Mouse (Mus musculus): ENCODE measurements around the gene Brix1. TPM values are rescaled to one million over a fixed set of nuclear protein-coding genes. Genes with fewer than 3 reads are reported as not detected.
A peak's percentile ranks its signal among the peaks of the same experiment; 100 is the strongest.

The Brix1 gene
- polyA plus RNA-seq, 1 experiment from 2014 or later: 92.6 TPM

- no peaks in the 10 kb centered on the region for H3K27me3 ChIP-seq (ENCODE audit: control insufficient read depth, insufficient read depth, low read length)
- peak overlapping the region; percentile 92 for H3K4me2 ChIP-seq
- no peaks in the 10 kb centered on the region for H3K9me3 ChIP-seq (replicated peaks; ENCODE audit: control insufficient read depth, low read length)
- peak overlapping the region; percentile 86 for H3K9ac ChIP-seq (ENCODE audit: low read depth, low read length)
- H3K36me3 ChIP-seq (ENCODE audit: control insufficient read depth, insufficient read depth, low read length): no peaks in the 10 kb centered on the region
- H3K27ac ChIP-seq (ENCODE audit: low read depth, low read length): peak overlapping the region; percentile 75
- H3K4me1 ChIP-seq (ENCODE audit: control insufficient read depth, insufficient read depth, low read length): no peaks in the 10 kb centered on the region
- no peak for ATAC-seq (replicated peaks; ENCODE audit: insufficient number of reproducible peaks, low FRiP score, low TSS enrichment)
- under 1% methylated on average over 38 of the region's 40 CpGs for WGBS (ENCODE audit: insufficient replicate concordance)
- H3K4me3 ChIP-seq (ENCODE audit: low read depth, low read length): peak overlapping the region; percentile 87
Observed at GRCm38 (mm10) chr15:10469641-10470150, 16.1 kb downstream of the Brix1 start.

GRCm38 (mm10) chr15:10468761-10469160 lies 17.0 kb downstream of the Brix1 start:
- no peaks in the 10 kb centered on the region for H3K27me3 ChIP-seq (ENCODE audit: control insufficient read depth, insufficient read depth, low read length)
- H3K4me3 ChIP-seq (ENCODE audit: low read depth, low read length): no peak overlapping the region
- H3K4me2 ChIP-seq: no peak overlapping the region
- no peaks in the 10 kb centered on the region for H3K4me1 ChIP-seq (ENCODE audit: control insufficient read depth, insufficient read depth, low read length)
- H3K9me3 ChIP-seq (replicated peaks; ENCODE audit: control insufficient read depth, low read length): no peaks in the 10 kb centered on the region
- no peak overlapping the region for H3K9ac ChIP-seq (ENCODE audit: low read depth, low read length)
- H3K27ac ChIP-seq (ENCODE audit: low read depth, low read length): no peak overlapping the region
- 83% methylated on average over 3 of the region's 3 CpGs for WGBS (ENCODE audit: insufficient replicate concordance)
- ATAC-seq (replicated peaks; ENCODE audit: insufficient number of reproducible peaks, low FRiP score, low TSS enrichment): no peak
- no peaks in the 10 kb centered on the region for H3K36me3 ChIP-seq (ENCODE audit: control insufficient read depth, insufficient read depth, low read length)

- 91% methylated on average over 3 of the region's 3 CpGs for WGBS (ENCODE audit: insufficient replicate concordance)
- H3K27ac ChIP-seq (ENCODE audit: low read depth, low read length): no peak overlapping the region
- no peak for ATAC-seq (replicated peaks; ENCODE audit: insufficient number of reproducible peaks, low FRiP score, low TSS enrichment)
Observed at GRCm38 (mm10) chr15:10464678-10465077, 21.1 kb downstream of the Brix1 start.

GRCm38 (mm10) chr15:10463555-10463954 lies 22.2 kb downstream of the Brix1 start:
- H3K9ac ChIP-seq (ENCODE audit: low read depth, low read length): no peak overlapping the region
- H3K4me3 ChIP-seq (ENCODE audit: low read depth, low read length): no peak overlapping the region
- 85% methylated on average over 5 of the region's 5 CpGs for WGBS (ENCODE audit: insufficient replicate concordance)
- H3K9me3 ChIP-seq (replicated peaks; ENCODE audit: control insufficient read depth, low read length): no peaks in the 10 kb centered on the region
- peaks cover 3% of the 10 kb centered on the region for H3K36me3 ChIP-seq (ENCODE audit: control insufficient read depth, insufficient read depth, low read length)
- no peak overlapping the region for H3K4me2 ChIP-seq
- ATAC-seq (replicated peaks; ENCODE audit: insufficient number of reproducible peaks, low FRiP score, low TSS enrichment): no peak
- H3K27ac ChIP-seq (ENCODE audit: low read depth, low read length): no peak overlapping the region
- H3K4me1 ChIP-seq (ENCODE audit: control insufficient read depth, insufficient read depth, low read length): no peaks in the 10 kb centered on the region
- no peaks in the 10 kb centered on the region for H3K27me3 ChIP-seq (ENCODE audit: control insufficient read depth, insufficient read depth, low read length)

More at GRCm38 (mm10) chr15:10464678-10465077, 21.1 kb downstream of the Brix1 start:
- Histone ChIP-seq H3K27me3 (ENCODE audit: control insufficient read depth, insufficient read depth, low read length) (no peaks in the 10 kb centered on the region), H3K9ac (ENCODE audit: low read depth, low read length) (no peak overlapping the region), H3K4me3 (ENCODE audit: low read depth, low read length) (no peak overlapping the region), H3K4me2 (no peak overlapping the region), H3K36me3 (ENCODE audit: control insufficient read depth, insufficient read depth, low read length) (peaks cover 1% of the 10 kb centered on the region), H3K9me3 (replicated peaks; ENCODE audit: control insufficient read depth, low read length) (no peaks in the 10 kb centered on the region), H3K4me1 (ENCODE audit: control insufficient read depth, insufficient read depth, low read length) (no peaks in the 10 kb centered on the region)

GRCm38 (mm10) chr15:10460986-10461385 lies 24.8 kb downstream of the Brix1 start:
- no peak overlapping the region for H3K4me3 ChIP-seq (ENCODE audit: low read depth, low read length)
- ATAC-seq (replicated peaks; ENCODE audit: insufficient number of reproducible peaks, low FRiP score, low TSS enrichment): no peak

GRCm38 (mm10) chr15:10447102-10447501 lies 38.6 kb downstream of the Brix1 start:
- Histone ChIP-seq H3K27ac (ENCODE audit: low read depth, low read length) (no peak overlapping the region), H3K9ac (ENCODE audit: low read depth, low read length) (no peak overlapping the region), H3K9me3 (replicated peaks; ENCODE audit: control insufficient read depth, low read length) (no peaks in the 10 kb centered on the region), H3K4me1 (ENCODE audit: control insufficient read depth, insufficient read depth, low read length) (no peaks in the 10 kb centered on the region), H3K4me3 (ENCODE audit: low read depth, low read length) (no peak overlapping the region), H3K27me3 (ENCODE audit: control insufficient read depth, insufficient read depth, low read length) (no peaks in the 10 kb centered on the region), H3K4me2 (no peak overlapping the region), H3K36me3 (ENCODE audit: control insufficient read depth, insufficient read depth, low read length) (no peaks in the 10 kb centered on the region; the same call in 1 of the 2 replicates)
- no peak for ATAC-seq (replicated peaks; ENCODE audit: insufficient number of reproducible peaks, low FRiP score, low TSS enrichment)
- WGBS (ENCODE audit: insufficient replicate concordance): 86% methylated on average over 3 of the region's 3 CpGs

More at GRCm38 (mm10) chr15:10460986-10461385, 24.8 kb downstream of the Brix1 start:
- Histone ChIP-seq H3K27ac (ENCODE audit: low read depth, low read length) (no peak overlapping the region), H3K9me3 (replicated peaks; ENCODE audit: control insufficient read depth, low read length) (no peaks in the 10 kb centered on the region), H3K4me1 (ENCODE audit: control insufficient read depth, insufficient read depth, low read length) (no peaks in the 10 kb centered on the region), H3K27me3 (ENCODE audit: control insufficient read depth, insufficient read depth, low read length) (no peaks in the 10 kb centered on the region), H3K4me2 (no peak overlapping the region), H3K9ac (ENCODE audit: low read depth, low read length) (no peak overlapping the region), H3K36me3 (ENCODE audit: control insufficient read depth, insufficient read depth, low read length) (peaks cover 5% of the 10 kb centered on the region)
- 67% methylated on average over 12 of the region's 12 CpGs for WGBS (ENCODE audit: insufficient replicate concordance)

- no peaks in the 10 kb centered on the region for H3K4me1 ChIP-seq (ENCODE audit: control insufficient read depth, insufficient read depth, low read length)
- no peaks in the 10 kb centered on the region for H3K9me3 ChIP-seq (replicated peaks; ENCODE audit: control insufficient read depth, low read length)
- no peak overlapping the region for H3K4me3 ChIP-seq (ENCODE audit: low read depth, low read length)
- no peak overlapping the region for H3K27ac ChIP-seq (ENCODE audit: low read depth, low read length)
- H3K36me3 ChIP-seq (ENCODE audit: control insufficient read depth, insufficient read depth, low read length): no peaks in the 10 kb centered on the region
- H3K27me3 ChIP-seq (ENCODE audit: control insufficient read depth, insufficient read depth, low read length): no peaks in the 10 kb centered on the region
- no peak overlapping the region for H3K4me2 ChIP-seq
- H3K9ac ChIP-seq (ENCODE audit: low read depth, low read length): no peak overlapping the region
- 90% methylated on average over 1 of the region's 1 CpGs for WGBS (ENCODE audit: insufficient replicate concordance)
- no peak for ATAC-seq (replicated peaks; ENCODE audit: insufficient number of reproducible peaks, low FRiP score, low TSS enrichment)
Observed at GRCm38 (mm10) chr15:10442275-10442674, 43.5 kb downstream of the Brix1 start.

GRCm38 (mm10) chr15:10441493-10441892 lies 44.3 kb downstream of the Brix1 start:
- no peak overlapping the region for H3K4me3 ChIP-seq (ENCODE audit: low read depth, low read length)
- no peaks in the 10 kb centered on the region for H3K4me1 ChIP-seq (ENCODE audit: control insufficient read depth, insufficient read depth, low read length)
- no peaks in the 10 kb centered on the region for H3K27me3 ChIP-seq (ENCODE audit: control insufficient read depth, insufficient read depth, low read length)
- ATAC-seq (replicated peaks; ENCODE audit: insufficient number of reproducible peaks, low FRiP score, low TSS enrichment): no peak
- no peak overlapping the region for H3K4me2 ChIP-seq
- H3K36me3 ChIP-seq (ENCODE audit: control insufficient read depth, insufficient read depth, low read length): no peaks in the 10 kb centered on the region
- peaks cover 1% of the 10 kb centered on the region; the same call in 1 of the 2 replicates for H3K9me3 ChIP-seq (replicated peaks; ENCODE audit: control insufficient read depth, low read length)
- H3K9ac ChIP-seq (ENCODE audit: low read depth, low read length): no peak overlapping the region
- 86% methylated on average over 9 of the region's 9 CpGs for WGBS (ENCODE audit: insufficient replicate concordance)
- H3K27ac ChIP-seq (ENCODE audit: low read depth, low read length): no peak overlapping the region

GRCm38 (mm10) chr15:10439963-10440362 lies 45.8 kb downstream of the Brix1 start:
- no peak for ATAC-seq (replicated peaks; ENCODE audit: insufficient number of reproducible peaks, low FRiP score, low TSS enrichment)
- Histone ChIP-seq H3K4me3 (ENCODE audit: low read depth, low read length) (no peak overlapping the region), H3K9ac (ENCODE audit: low read depth, low read length) (no peak overlapping the region), H3K9me3 (replicated peaks; ENCODE audit: control insufficient read depth, low read length) (peaks cover 2% of the 10 kb centered on the region; the same call in 1 of the 2 replicates), H3K4me1 (ENCODE audit: control insufficient read depth, insufficient read depth, low read length) (no peaks in the 10 kb centered on the region), H3K27me3 (ENCODE audit: control insufficient read depth, insufficient read depth, low read length) (no peaks in the 10 kb centered on the region), H3K4me2 (no peak overlapping the region), H3K27ac (ENCODE audit: low read depth, low read length) (no peak overlapping the region), H3K36me3 (ENCODE audit: control insufficient read depth, insufficient read depth, low read length) (no peaks in the 10 kb centered on the region)
- WGBS (ENCODE audit: insufficient replicate concordance): 78% methylated on average over 6 of the region's 6 CpGs

Data from heart, embryonic 11.5 days (tissue).